Mouse (Mus musculus) intestine, embryonic 15.5 days (tissue): ENCODE results near the gene Tspan2. TPM values are rescaled to one million over a fixed set of nuclear protein-coding genes. Genes with fewer than 3 reads are reported as not detected.

Source experiments
- ATAC-seq: fragments of 200-750 bp; cut with Nextera tagmentation; 2 replicates; pipeline ENCODE4 v1.8.0; 2017; ENCODE audit warnings: moderate TSS enrichment, moderate library complexity
- H3K27ac ChIP-seq: fragments of 300-500 bp; sonication (generic); 2 replicates; pipeline ENCODE4 v1.5.1; 2015; ENCODE audit warnings: mild to moderate bottlenecking, inconsistent platforms
- H3K27me3 ChIP-seq: fragments of 300-500 bp; sonication (generic); replicated peaks from 2 replicates; pipeline ENCODE4 v1.6.1; 2015; ENCODE audit warnings: inconsistent platforms
- H3K36me3 ChIP-seq: fragments of 300-500 bp; sonication (generic); 2 replicates; pipeline ENCODE4 v1.6.1; 2015; ENCODE audit warnings: inconsistent platforms
- H3K4me1 ChIP-seq: fragments of 300-500 bp; sonication (generic); replicated peaks from 2 replicates; pipeline ENCODE4 v1.6.1; 2015; ENCODE audit warnings: inconsistent platforms
- H3K4me2 ChIP-seq: fragments of 300-500 bp; sonication (generic); replicated peaks from 2 replicates; pipeline ENCODE4 v1.6.1; 2015; ENCODE audit warnings: mild to moderate bottlenecking, inconsistent platforms
- H3K4me3 ChIP-seq: fragments of 300-500 bp; sonication (generic); replicated peaks from 2 replicates; pipeline ENCODE4 v1.5.1; 2015; ENCODE audit warnings: inconsistent platforms
- H3K9ac ChIP-seq: fragments of 300-500 bp; sonication (generic); 2 replicates; pipeline ENCODE4 v1.6.1; 2015; ENCODE audit warnings: inconsistent platforms
- H3K9me3 ChIP-seq: fragments of 300-500 bp; sonication (generic); 2 replicates; pipeline ENCODE4 v1.6.1; 2016; ENCODE audit warnings: inconsistent platforms
- WGBS: fragments of 180-500 bp; shearing (Covaris S2); methylation state at CpG from one replicate; pipeline ENCODE4 v1.1.7; 2015; 5-methylcytosine and 5-hydroxymethylcytosine counted together
- polyA plus RNA-seq: library from polyadenylated mRNA; unstranded; fragments of >200 nt; fragmentation: Nextera tagmentation; extraction: Ambion mirVana; gene quantifications from 2 replicates; pipeline ENCODE4 v1.2.1, GENCODE M21; 2015

The Tspan2 gene
- 15.2 and 15.4 TPM in 2 replicates for polyA plus RNA-seq

GRCm38 (mm10) chr3:102734313-102735030 lies at the start of gene Tspan2:
Gene Tspan2 (plus strand): TSS chr3:102734529.
- under 1% methylated on average over 49 of the region's 54 CpGs for WGBS
- Histone ChIP-seq H3K36me3 (no peaks in the 10 kb centered on the region), H3K27ac (peak within 1 kb of the TSS; percentile 81), H3K4me3 (peak within 1 kb of the TSS; percentile 69), H3K27me3 (no peaks in the 10 kb centered on the region), H3K9ac (peak within 1 kb of the TSS; percentile 64), H3K4me1 (peaks cover 9% of the 10 kb centered on the region), H3K9me3 (no peaks in the 10 kb centered on the region), H3K4me2 (peak within 1 kb of the TSS; percentile 90)
- ATAC-seq, result peak; percentile 92

GRCm38 (mm10) chr3:102686861-102687260 lies 47.5 kb upstream of the Tspan2 start:
- 87% methylated on average over 5 of the region's 5 CpGs for WGBS
- H3K4me2 ChIP-seq, result no peak overlapping the region
- no peak overlapping the region for H3K4me3 ChIP-seq
- no peak overlapping the region for H3K9ac ChIP-seq
- no peaks in the 10 kb centered on the region for H3K4me1 ChIP-seq
- H3K9me3 ChIP-seq, result no peaks in the 10 kb centered on the region
- ATAC-seq, result no peak
- H3K36me3 ChIP-seq, result no peaks in the 10 kb centered on the region
- H3K27me3 ChIP-seq, result no peaks in the 10 kb centered on the region
- no peak overlapping the region for H3K27ac ChIP-seq

- Histone ChIP-seq H3K4me2 (no peak overlapping the region), H3K4me3 (no peak overlapping the region), H3K9ac (no peak overlapping the region), H3K27me3 (no peaks in the 10 kb centered on the region), H3K27ac (no peak overlapping the region), H3K36me3 (no peaks in the 10 kb centered on the region), H3K9me3 (no peaks in the 10 kb centered on the region), H3K4me1 (no peaks in the 10 kb centered on the region)
- ATAC-seq, result no peak
- 56% methylated on average over 8 of the region's 8 CpGs for whole genome bisulfite sequencing
Observed at GRCm38 (mm10) chr3:102687852-102688251, 46.5 kb upstream of the Tspan2 start.

GRCm38 (mm10) chr3:102691802-102692484 lies 42.4 kb upstream of the Tspan2 start:
- Histone ChIP-seq H3K4me1 (no peaks in the 10 kb centered on the region), H3K36me3 (no peaks in the 10 kb centered on the region), H3K9ac (no peak overlapping the region), H3K27me3 (no peaks in the 10 kb centered on the region), H3K4me3 (no peak overlapping the region), H3K9me3 (no peaks in the 10 kb centered on the region), H3K4me2 (no peak overlapping the region), H3K27ac (no peak overlapping the region)
- peak; percentile 67; the same call in 1 of the 2 replicates for ATAC-seq
- 40% methylated on average over 11 of the region's 11 CpGs for WGBS

GRCm38 (mm10) chr3:102692758-102693325 lies 41.5 kb upstream of the Tspan2 start:
- Histone ChIP-seq H3K4me3 (no peak overlapping the region), H3K27ac (no peak overlapping the region), H3K9ac (no peak overlapping the region), H3K9me3 (no peaks in the 10 kb centered on the region), H3K36me3 (no peaks in the 10 kb centered on the region), H3K27me3 (no peaks in the 10 kb centered on the region), H3K4me1 (no peaks in the 10 kb centered on the region), H3K4me2 (no peak overlapping the region)
- WGBS, result 74% methylated on average over 7 of the region's 7 CpGs
- no peak for ATAC-seq

- WGBS, result 68% methylated on average over 2 of the region's 2 CpGs
- Histone ChIP-seq H3K9ac (no peak overlapping the region), H3K9me3 (no peaks in the 10 kb centered on the region), H3K4me3 (no peak overlapping the region), H3K36me3 (no peaks in the 10 kb centered on the region), H3K4me1 (no peaks in the 10 kb centered on the region), H3K27ac (no peak overlapping the region), H3K27me3 (0 out of 2 replicates have a peak, but pooled peaks cover 2% of the 10 kb centered on the region), H3K4me2 (no peak overlapping the region)
- ATAC-seq, result no peak
Observed at GRCm38 (mm10) chr3:102698127-102698526, 36.2 kb upstream of the Tspan2 start.

- Histone ChIP-seq H3K36me3 (no peaks in the 10 kb centered on the region), H3K27ac (no peak overlapping the region), H3K4me3 (no peak overlapping the region), H3K9ac (no peak overlapping the region), H3K4me1 (no peaks in the 10 kb centered on the region), H3K9me3 (no peaks in the 10 kb centered on the region), H3K27me3 (0 out of 2 replicates have a peak, but pooled peaks cover 2% of the 10 kb centered on the region), H3K4me2 (no peak overlapping the region)
- WGBS, result 45% methylated on average over 4 of the region's 4 CpGs
- peak; percentile 56; the same call in 1 of the 2 replicates for ATAC-seq
Observed at GRCm38 (mm10) chr3:102701303-102701702, 33.0 kb upstream of the Tspan2 start.

GRCm38 (mm10) chr3:102701902-102702544 lies 32.3 kb upstream of the Tspan2 start:
- Histone ChIP-seq H3K4me2 (no peak overlapping the region), H3K4me3 (no peak overlapping the region), H3K4me1 (no peaks in the 10 kb centered on the region), H3K36me3 (no peaks in the 10 kb centered on the region), H3K27ac (no peak overlapping the region), H3K27me3 (0 out of 2 replicates have a peak, but pooled peaks cover 2% of the 10 kb centered on the region), H3K9me3 (no peaks in the 10 kb centered on the region), H3K9ac (no peak overlapping the region)
- no peak; the same call in 1 of the 2 replicates for ATAC-seq
- 50% methylated on average over 7 of the region's 7 CpGs for WGBS

- H3K9ac ChIP-seq, result no peak overlapping the region
- H3K36me3 ChIP-seq, result no peaks in the 10 kb centered on the region
- H3K4me2 ChIP-seq, result no peak overlapping the region
- H3K4me1 ChIP-seq, result no peaks in the 10 kb centered on the region
- no peak overlapping the region for H3K27ac ChIP-seq
- ATAC-seq, result no peak
- H3K4me3 ChIP-seq, result no peak overlapping the region
- WGBS, result 50% methylated on average over 4 of the region's 4 CpGs
- 0 out of 2 replicates have a peak, but pooled peaks cover 2% of the 10 kb centered on the region for H3K27me3 ChIP-seq
- no peaks in the 10 kb centered on the region for H3K9me3 ChIP-seq
Observed at GRCm38 (mm10) chr3:102704001-102704401, 30.3 kb upstream of the Tspan2 start.

- no peaks in the 10 kb centered on the region for H3K36me3 ChIP-seq
- WGBS, result 68% methylated on average over 9 of the region's 9 CpGs
- H3K4me1 ChIP-seq, result no peaks in the 10 kb centered on the region
- no peak overlapping the region for H3K27ac ChIP-seq
- no peak for ATAC-seq
- H3K4me2 ChIP-seq, result no peak overlapping the region
- no peaks in the 10 kb centered on the region for H3K27me3 ChIP-seq
- no peaks in the 10 kb centered on the region for H3K9me3 ChIP-seq
- H3K9ac ChIP-seq, result no peak overlapping the region
- no peak overlapping the region for H3K4me3 ChIP-seq
Observed at GRCm38 (mm10) chr3:102708599-102708998, 25.7 kb upstream of the Tspan2 start.

GRCm38 (mm10) chr3:102715066-102715584 lies 19.2 kb upstream of the Tspan2 start:
- H3K4me3 ChIP-seq, result no peak overlapping the region; the same call in 1 of the 2 replicates
- ATAC-seq, result peak; percentile 91
- no peaks in the 10 kb centered on the region for H3K4me1 ChIP-seq
- H3K27ac ChIP-seq, result no peak overlapping the region
- H3K36me3 ChIP-seq, result no peaks in the 10 kb centered on the region
- no peaks in the 10 kb centered on the region for H3K9me3 ChIP-seq
- 29% methylated on average over 11 of the region's 11 CpGs for WGBS
- H3K9ac ChIP-seq, result no peak overlapping the region
- H3K4me2 ChIP-seq, result peak overlapping the region; percentile 54
- H3K27me3 ChIP-seq, result no peaks in the 10 kb centered on the region

- WGBS, result 85% methylated on average over 8 of the region's 8 CpGs
Observed at GRCm38 (mm10) chr3:102715839-102716238, 18.5 kb upstream of the Tspan2 start.

More at GRCm38 (mm10) chr3:102715839-102716238, 18.5 kb upstream of the Tspan2 start:
- no peak overlapping the region for H3K27ac ChIP-seq
- no peak overlapping the region for H3K4me2 ChIP-seq
- ATAC-seq, result no peak; the same call in 1 of the 2 replicates
- no peak overlapping the region for H3K9ac ChIP-seq
- H3K4me3 ChIP-seq, result no peak overlapping the region
- no peaks in the 10 kb centered on the region for H3K9me3 ChIP-seq
- H3K36me3 ChIP-seq, result no peaks in the 10 kb centered on the region
- H3K4me1 ChIP-seq, result no peaks in the 10 kb centered on the region
- H3K27me3 ChIP-seq, result no peaks in the 10 kb centered on the region
